Mouse (Mus musculus) cerebellum, adult 11-12 months (tissue): ENCODE results near the gene Tmem52b.
"Not testable (repeated sequence)": the region's sequence is repeated elsewhere in the genome, so short reads cannot be mapped to it uniquely, and the experiment has no call there.

Source experiments
- DNase-seq: peaks from one replicate; pipeline ENCODE4 v3.0.0; 2022

Gene Tmem52b

GRCm38 (mm10) chr6:129512367-129512766 lies at the start of gene Tmem52b:
Gene Tmem52b (plus strand): TSS chr6:129512555.
- no peak for DNase-seq

- no peak for DNase-seq
Observed at GRCm38 (mm10) chr6:129471386-129471785, 41.0 kb upstream of the Tmem52b start.

GRCm38 (mm10) chr6:129472627-129473026 lies 39.7 kb upstream of the Tmem52b start:
- DNase-seq: no peak

GRCm38 (mm10) chr6:129476404-129477126 lies 35.8 kb upstream of the Tmem52b start:
- no peak for DNase-seq

GRCm38 (mm10) chr6:129480089-129480958 lies 32.0 kb upstream of the Tmem52b start:
- DNase-seq: no peak

- no peak for DNase-seq
Observed at GRCm38 (mm10) chr6:129494924-129495323, 17.4 kb upstream of the Tmem52b start.

GRCm38 (mm10) chr6:129497345-129498218 lies 14.8 kb upstream of the Tmem52b start:
- no peak for DNase-seq

- not testable (repeated sequence) for DNase-seq
Observed at GRCm38 (mm10) chr6:129499516-129499915, 12.8 kb upstream of the Tmem52b start.

GRCm38 (mm10) chr6:129503471-129503870 lies 8.9 kb upstream of the Tmem52b start:
- no peak for DNase-seq

GRCm38 (mm10) chr6:129507024-129507423 lies 5.3 kb upstream of the Tmem52b start, which contains the start of gene Olr1:
Gene Olr1 (minus strand): TSS chr6:129507165.
- no peak for DNase-seq

- no peak for DNase-seq
Observed at GRCm38 (mm10) chr6:129510120-129510911, 2.0 kb upstream of the Tmem52b start.

GRCm38 (mm10) chr6:129512868-129513267 lies 513 bp downstream of the Tmem52b start:
- no peak for DNase-seq

- no peak for DNase-seq
Observed at GRCm38 (mm10) chr6:129513409-129513808, 1.1 kb downstream of the Tmem52b start.

GRCm38 (mm10) chr6:129514376-129514775 lies 2.0 kb downstream of the Tmem52b start:
- no peak for DNase-seq

- DNase-seq: no peak
Observed at GRCm38 (mm10) chr6:129515068-129515467, 2.7 kb downstream of the Tmem52b start.

GRCm38 (mm10) chr6:129516388-129516787 lies 4.0 kb downstream of the Tmem52b start:
- DNase-seq: no peak

GRCm38 (mm10) chr6:129517752-129518408 lies 5.5 kb downstream of the Tmem52b start:
- DNase-seq: no peak

GRCm38 (mm10) chr6:129526069-129526468 lies 13.7 kb downstream of the Tmem52b start:
- no peak for DNase-seq

GRCm38 (mm10) chr6:129527416-129527815 lies 15.1 kb downstream of the Tmem52b start:
- DNase-seq: no peak

- no peak for DNase-seq
Observed at GRCm38 (mm10) chr6:129529605-129530004, 17.2 kb downstream of the Tmem52b start.

GRCm38 (mm10) chr6:129530261-129530660 lies 17.9 kb downstream of the Tmem52b start:
- DNase-seq: no peak
